Mouse (Mus musculus) skeletal muscle tissue, adult 2 months (tissue): ENCODE measurements at regions not wholly inside any gene's neighbourhood (a gene's known extent, or its start where the extent isn't known, plus 50 kb on each side); places are given as distances from the start of the nearest gene placed in this dataset.

Experiments
- DNase-seq: peaks from one replicate; pipeline ENCODE4 v3.0.0-alpha.2; 2012; ENCODE audit warnings: low read depth, low spot score

GRCm38 (mm10) chr8:127753793-127754565 is 604.4 kb upstream of the Nrp1 start:
- peak; percentile 23 for DNase-seq

- no peak for DNase-seq
Observed at GRCm38 (mm10) chr8:127757396-127757795, 601.0 kb upstream of the Nrp1 start.

GRCm38 (mm10) chr8:127759906-127760305 is 598.5 kb upstream of the Nrp1 start:
- no peak for DNase-seq

GRCm38 (mm10) chr8:127765199-127765598 is 593.2 kb upstream of the Nrp1 start:
- DNase-seq, result no peak

GRCm38 (mm10) chr8:127768311-127768710 is 590.1 kb upstream of the Nrp1 start:
- DNase-seq, result no peak

- no peak for DNase-seq
Observed at GRCm38 (mm10) chr8:127769651-127770050, 588.8 kb upstream of the Nrp1 start.

- no peak for DNase-seq
Observed at GRCm38 (mm10) chr8:127771781-127772180, 586.6 kb upstream of the Nrp1 start.

- no peak for DNase-seq
Observed at GRCm38 (mm10) chr8:127772415-127772814, 586.0 kb upstream of the Nrp1 start.

GRCm38 (mm10) chr8:127772917-127773316 is 585.5 kb upstream of the Nrp1 start:
- no peak for DNase-seq

- no peak for DNase-seq
Observed at GRCm38 (mm10) chr8:127774642-127775041, 583.8 kb upstream of the Nrp1 start.

- no peak for DNase-seq
Observed at GRCm38 (mm10) chr8:127775160-127775559, 583.2 kb upstream of the Nrp1 start.

GRCm38 (mm10) chr8:127775747-127776146 is 582.7 kb upstream of the Nrp1 start:
- DNase-seq, result no peak

- no peak for DNase-seq
Observed at GRCm38 (mm10) chr8:127778352-127779020, 579.9 kb upstream of the Nrp1 start.

GRCm38 (mm10) chr8:127779021-127779689 is 579.2 kb upstream of the Nrp1 start:
- DNase-seq, result no peak

- no peak for DNase-seq
Observed at GRCm38 (mm10) chr8:127780596-127780995, 577.8 kb upstream of the Nrp1 start.

- peak; percentile 7 for DNase-seq
Observed at GRCm38 (mm10) chr8:127781011-127781410, 577.4 kb upstream of the Nrp1 start.

- DNase-seq, result no peak
Observed at GRCm38 (mm10) chr8:127792611-127793010, 565.8 kb upstream of the Nrp1 start.

- DNase-seq, result no peak
Observed at GRCm38 (mm10) chr8:127799849-127800471, 558.4 kb upstream of the Nrp1 start.

- no peak for DNase-seq
Observed at GRCm38 (mm10) chr8:127802136-127802535, 556.3 kb upstream of the Nrp1 start.

- no peak for DNase-seq
Observed at GRCm38 (mm10) chr8:127802661-127803333, 555.6 kb upstream of the Nrp1 start.
